Mouse (Mus musculus) CD4-positive helper T cell, adult 2 months (primary cell): ENCODE measurements around the gene Comp.

Source experiments
- DNase-seq: peaks from one replicate; pipeline ENCODE4 v3.0.0-alpha.2; 2012; ENCODE audit warnings: low read depth, missing footprints, low spot score

Comp gene

GRCm38 (mm10) chr8:70352657-70353151 lies 20.7 kb upstream of the Comp start:
- DNase-seq, result peak; percentile 68

DNA sequence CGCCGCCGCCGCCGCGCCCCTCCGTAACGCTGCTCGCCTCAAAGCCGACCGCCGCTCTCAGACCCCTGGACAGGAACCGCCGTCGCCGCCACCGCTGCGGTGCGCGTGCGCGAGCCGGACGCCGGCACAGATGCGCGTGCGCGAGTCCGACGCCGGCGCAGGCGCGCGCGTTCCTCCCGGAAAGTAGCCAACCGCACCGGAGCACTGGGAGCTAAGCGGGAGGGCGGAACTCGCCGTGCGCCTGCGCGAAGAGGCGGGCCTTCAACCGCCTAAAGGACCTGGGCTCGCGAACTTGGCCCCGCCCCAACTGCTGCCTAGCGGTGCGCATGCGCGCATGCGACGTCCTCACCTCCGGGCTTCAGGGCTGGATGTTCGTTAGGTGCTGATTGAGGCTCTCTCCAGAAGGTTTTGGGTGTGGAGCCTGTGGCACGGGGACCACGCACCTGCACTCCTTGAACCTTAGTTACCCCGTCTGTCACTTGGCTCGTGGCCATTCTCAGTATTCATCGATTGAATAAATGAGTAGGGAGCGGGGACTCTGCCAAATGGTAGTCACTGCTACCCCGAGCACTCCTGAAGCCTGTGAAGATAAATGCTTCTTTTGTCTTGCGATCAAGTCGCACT lies 20.1 kb upstream of the Comp start, which contains the start of gene Upf1:
TSS of gene Upf1 (minus strand) at position 85 of the 624 bp plus-strand sequence.
- peak; percentile 99 for DNase-seq

- DNase-seq, result no peak
Measured at GRCm38 (mm10) chr8:70354004-70354403, 19.4 kb upstream of the Comp start.

DNA sequence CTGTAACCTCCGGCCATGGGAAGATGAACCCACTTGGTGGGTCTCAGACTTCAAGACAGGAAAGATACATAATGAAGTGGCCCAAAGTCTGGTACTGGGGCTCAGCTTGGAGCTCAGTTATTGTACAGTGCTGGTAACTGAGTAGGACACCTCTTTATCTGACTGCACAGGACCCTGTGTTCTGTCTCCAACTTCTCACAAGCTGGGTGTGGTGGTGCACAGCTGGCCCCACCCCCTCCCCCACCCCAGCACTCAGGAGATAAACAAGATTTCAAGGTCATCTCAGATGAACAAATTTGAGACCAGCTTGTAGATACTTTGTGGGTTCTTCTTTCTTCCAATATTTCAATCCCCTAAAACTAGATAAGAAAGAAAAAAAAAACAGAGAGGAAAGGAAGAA lies 17.2 kb upstream of the Comp start:
- DNase-seq, result no peak

DNA sequence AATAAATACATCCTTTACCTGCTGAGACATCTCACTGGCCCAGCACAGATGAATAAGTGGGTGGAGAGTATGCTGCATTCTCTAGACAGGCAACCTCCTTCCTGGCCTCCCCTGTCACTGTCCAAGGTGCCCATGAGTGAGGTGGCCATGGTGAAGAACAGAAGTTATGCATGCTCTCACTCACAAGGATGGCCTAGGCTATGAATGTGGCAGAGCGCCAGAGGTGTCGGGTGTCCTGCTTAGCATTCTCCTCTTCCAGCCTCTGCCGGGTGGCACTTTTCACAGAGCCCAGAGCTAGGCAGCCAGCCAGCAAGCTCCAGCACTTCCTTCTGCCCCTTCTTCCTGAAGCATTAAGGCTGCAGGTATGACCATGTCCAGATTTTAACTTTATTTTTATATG lies 13.9 kb upstream of the Comp start:
- no peak for DNase-seq

GRCm38 (mm10) chr8:70360769-70361168 lies 12.6 kb upstream of the Comp start:
- DNase-seq, result no peak

GRCm38 (mm10) chr8:70361484-70362032 lies 11.8 kb upstream of the Comp start:
- DNase-seq, result no peak

DNA sequence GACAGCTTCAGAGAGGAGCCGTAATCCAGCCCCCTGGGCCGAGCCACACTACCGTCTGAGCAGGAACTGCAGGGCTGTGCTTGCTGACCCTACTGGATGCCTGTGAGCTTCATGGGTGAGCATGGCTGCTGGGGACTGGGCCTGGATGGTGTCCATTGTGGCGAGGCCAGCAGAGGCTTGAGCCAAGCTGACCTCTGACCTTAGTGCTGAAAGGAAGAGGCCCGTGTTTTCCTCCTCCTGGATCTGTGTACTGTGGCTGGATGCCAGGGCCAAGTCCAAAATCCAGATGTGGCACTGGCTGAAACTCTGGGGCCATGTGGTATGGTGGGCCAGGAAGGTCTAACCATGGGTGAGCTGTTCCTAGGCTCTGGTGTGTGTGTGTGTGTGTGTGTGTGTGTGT lies 9.3 kb upstream of the Comp start:
- no peak for DNase-seq

DNA sequence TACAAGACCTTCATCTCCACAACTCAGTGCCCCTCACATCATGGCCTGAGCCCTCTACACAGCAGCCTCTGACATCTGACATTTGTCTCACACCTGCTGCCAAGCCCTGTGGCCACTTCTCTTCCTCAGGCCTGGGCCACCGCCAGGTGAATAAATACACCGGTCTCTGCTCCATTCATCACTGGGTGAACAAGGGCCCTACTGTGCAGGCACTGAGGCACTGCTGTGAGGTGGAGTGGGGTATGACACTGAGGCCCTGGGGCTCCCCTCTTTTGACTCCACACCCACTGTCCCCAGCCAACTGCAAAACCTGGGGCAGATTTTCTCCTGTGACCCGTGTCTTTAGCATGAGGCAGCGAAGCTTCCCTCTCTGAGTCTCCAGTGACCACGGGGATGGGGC lies 6.8 kb upstream of the Comp start:
- no peak for DNase-seq

DNA sequence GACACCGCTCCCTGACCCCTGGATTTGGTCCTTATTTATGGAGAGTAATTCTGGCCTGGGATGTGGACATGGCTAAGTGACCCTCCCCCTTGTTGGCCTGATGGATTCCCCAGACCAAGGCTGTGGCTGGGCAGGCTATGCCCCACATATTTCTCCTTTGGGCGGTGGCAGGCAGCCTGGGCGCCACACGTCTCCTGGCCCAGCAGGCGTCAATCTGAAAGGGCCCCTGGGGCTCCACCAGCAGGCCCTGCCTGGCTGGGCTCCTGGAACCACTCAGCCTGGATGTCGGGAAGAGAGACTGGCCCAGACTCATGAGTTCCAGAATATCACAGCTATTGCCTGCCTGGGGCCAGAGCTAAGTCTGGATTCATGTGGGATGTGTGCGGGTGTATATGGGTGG lies 2.9 kb upstream of the Comp start:
- no peak for DNase-seq

- DNase-seq, result no peak
Measured at GRCm38 (mm10) chr8:70371951-70372350, 1.4 kb upstream of the Comp start.

- DNase-seq, result peak; percentile 69
Measured at GRCm38 (mm10) chr8:70374318-70374927, 1.1 kb downstream of the Comp start.

DNA sequence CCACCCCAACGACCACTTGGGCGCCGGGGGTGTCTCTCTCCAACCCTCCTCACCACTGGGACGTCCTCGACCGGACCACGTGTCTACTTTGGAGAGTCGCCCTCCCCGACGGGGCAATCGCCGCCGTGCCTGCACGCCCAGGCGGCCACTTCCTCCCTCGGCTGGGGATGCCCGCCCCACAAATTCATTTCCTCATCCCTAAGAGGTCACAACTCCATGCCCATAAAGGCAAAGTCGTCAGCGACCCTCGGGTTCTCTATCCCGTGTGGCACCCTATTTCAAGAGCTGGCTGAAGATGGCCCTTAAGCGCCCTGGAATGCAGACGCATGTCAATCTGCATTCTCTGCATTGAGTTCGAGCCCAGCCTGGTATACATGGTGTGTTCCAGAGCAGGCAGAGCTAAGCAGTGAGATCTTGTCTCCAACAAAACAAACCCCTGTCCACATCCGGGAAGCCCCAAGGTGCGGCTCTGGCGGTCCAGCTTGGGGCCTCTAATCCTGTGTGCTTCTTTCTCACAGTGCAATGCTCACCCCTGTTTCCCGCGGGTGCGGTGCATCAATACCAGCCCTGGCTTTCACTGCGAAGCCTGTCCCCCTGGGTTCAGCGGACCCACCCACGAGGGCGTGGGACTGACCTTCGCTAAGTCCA lies 2.0 kb downstream of the Comp start:
- peak; percentile 59 for DNase-seq

DNA sequence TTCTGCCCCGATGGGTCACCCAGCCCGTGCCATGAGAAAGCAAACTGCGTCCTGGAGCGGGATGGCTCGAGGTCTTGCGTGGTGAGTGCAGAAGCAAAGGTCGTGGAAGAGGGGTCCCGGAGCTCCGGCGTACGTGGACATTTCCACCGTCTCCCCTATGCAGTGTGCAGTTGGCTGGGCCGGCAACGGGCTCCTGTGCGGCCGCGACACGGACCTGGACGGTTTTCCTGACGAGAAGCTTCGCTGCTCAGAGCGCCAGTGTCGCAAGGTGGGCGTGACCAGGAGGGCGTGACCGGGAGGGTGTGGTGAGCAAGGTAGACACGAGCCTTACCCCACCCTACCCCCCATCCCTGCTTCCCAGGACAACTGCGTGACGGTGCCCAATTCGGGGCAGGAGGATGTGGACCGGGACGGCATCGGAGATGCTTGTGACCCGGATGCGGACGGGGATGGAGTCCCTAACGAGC lies 3.0 kb downstream of the Comp start:
- peak; percentile 50 for DNase-seq

DNA sequence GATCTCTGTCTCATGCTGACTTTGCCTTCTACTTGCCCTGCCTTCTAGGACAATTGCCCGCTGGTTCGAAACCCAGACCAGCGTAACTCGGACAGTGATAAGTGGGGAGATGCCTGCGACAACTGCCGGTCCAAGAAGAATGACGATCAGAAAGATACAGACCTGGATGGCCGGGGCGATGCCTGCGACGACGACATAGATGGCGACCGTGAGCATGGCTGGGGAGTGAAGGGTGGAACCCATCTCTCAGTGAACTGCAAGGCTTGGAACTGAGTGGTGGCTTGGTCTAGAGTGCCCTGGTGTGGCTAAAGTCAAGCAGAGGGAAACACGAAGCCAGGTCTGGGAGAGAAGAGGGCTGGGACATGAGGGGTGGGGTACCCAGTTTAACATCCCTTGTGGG lies 3.7 kb downstream of the Comp start:
- no peak for DNase-seq

GRCm38 (mm10) chr8:70380069-70380468 lies 6.7 kb downstream of the Comp start:
- no peak for DNase-seq

GRCm38 (mm10) chr8:70383287-70383686 lies 9.9 kb downstream of the Comp start:
- peak; percentile 60 for DNase-seq

GRCm38 (mm10) chr8:70389678-70390077 lies 16.3 kb downstream of the Comp start:
- no peak for DNase-seq

- no peak for DNase-seq
Measured at GRCm38 (mm10) chr8:70393087-70393486, 19.7 kb downstream of the Comp start.

DNA sequence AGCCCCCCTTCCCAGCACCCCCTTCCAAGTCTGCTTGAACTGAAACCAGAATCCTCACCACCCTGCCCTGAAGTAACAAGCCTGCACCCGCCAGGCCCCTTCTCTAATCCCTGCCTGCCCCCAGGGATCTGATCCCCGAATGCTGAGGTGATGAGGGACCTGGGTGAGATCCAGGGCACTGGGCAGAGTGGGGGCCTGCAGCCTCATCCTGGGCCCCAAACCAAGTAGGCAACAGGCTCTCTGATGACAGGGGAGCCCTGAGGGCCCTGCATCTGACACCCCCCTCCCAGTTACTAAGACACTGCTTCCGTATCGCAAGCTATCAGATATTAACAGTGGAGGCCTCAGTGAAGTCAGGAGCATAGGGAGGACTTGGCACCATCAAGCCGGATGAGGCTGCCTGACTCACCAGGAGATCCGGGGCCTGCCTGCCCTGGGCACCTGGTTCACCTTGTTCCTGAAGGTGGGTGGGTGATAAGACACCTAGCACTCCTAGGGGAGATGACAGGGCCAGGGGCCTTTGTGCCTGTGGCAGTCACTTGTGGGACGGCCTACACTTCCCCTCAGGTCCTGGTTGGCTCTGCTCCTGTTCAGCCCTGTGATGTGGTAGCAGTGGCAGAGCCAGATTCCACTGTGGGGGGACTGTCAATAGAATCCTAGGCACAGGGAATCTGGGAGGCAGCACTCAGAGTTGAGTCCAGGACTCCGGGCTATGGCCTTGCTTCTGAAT lies 21.1 kb downstream of the Comp start:
- DNase-seq, result no peak

DNA sequence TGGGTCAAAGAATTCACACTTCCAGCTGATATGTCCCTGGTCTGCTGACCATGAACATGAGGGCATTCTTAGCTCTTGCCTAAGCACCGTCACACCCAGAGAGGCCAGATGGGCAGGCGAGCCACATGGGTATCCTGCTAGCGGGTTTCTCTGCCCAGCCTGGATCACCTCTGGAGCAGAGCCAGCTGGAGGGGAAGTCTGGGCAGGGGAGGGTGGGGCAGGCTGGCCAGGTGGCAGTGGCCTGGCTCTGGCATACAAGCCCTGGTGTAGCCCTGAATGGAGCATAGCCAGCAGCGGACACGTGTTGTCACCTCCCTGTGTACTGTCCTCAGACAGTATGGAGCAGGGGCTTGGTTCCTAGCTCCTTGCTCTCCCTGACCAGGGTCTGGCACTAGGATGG lies 22.3 kb downstream of the Comp start:
- no peak for DNase-seq

DNA sequence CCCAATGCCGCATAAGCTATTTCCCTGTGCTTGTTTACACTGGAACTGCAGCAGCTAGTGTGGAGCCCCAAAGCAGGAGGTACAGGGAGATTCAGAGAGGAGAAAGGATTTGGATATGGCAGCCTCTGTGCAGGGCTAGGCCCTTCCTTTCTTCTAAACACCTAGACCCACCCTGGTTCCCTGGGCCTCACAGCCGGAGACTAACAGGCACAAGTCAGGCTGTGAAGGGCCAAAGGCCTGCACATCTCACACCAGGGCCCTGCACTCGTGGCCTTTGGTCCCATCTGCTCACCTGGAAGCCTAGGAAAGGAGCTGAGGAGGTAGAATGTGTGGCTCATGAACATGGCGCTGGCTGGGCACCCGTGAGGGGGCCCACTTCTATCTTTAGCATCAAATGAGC lies 22.8 kb downstream of the Comp start:
- DNase-seq, result no peak
